Mouse (Mus musculus) limb, embryonic 11.5 days (tissue): ENCODE data around the gene Fancc. TPM values are rescaled to one million over a fixed set of nuclear protein-coding genes. Genes with fewer than 3 reads are reported as not detected.

Experiments
- ATAC-seq: fragments of 200-750 bp; cut with Nextera tagmentation; 2 replicates; pipeline ENCODE4 v1.8.0; 2017; ENCODE audit warnings: low read depth; ENCODE audit not compliant: insufficient number of reproducible peaks, low FRiP score, low TSS enrichment
- DNase-seq: peaks from one replicate; pipeline ENCODE4 v3.0.0-alpha.2; 2015; ENCODE audit warnings: low spot score
- H3K27ac ChIP-seq: fragments of 300-500 bp; sonication (generic); replicated peaks from 2 replicates; pipeline ENCODE4 v1.5.1; 2014; ENCODE audit warnings: low read depth, mild to moderate bottlenecking, low read length
- H3K27me3 ChIP-seq: fragments of 300-500 bp; sonication (generic); 2 replicates; pipeline ENCODE4 v1.6.1; 2014; ENCODE audit warnings: mild to moderate bottlenecking, low read length, mixed read lengths; ENCODE audit not compliant: control insufficient read depth, insufficient read depth
- H3K36me3 ChIP-seq: fragments of 300-500 bp; sonication (generic); 2 replicates; pipeline ENCODE4 v1.6.1; 2014; ENCODE audit warnings: mild to moderate bottlenecking, low read length, moderate library complexity, mixed read lengths; ENCODE audit not compliant: control insufficient read depth, insufficient read depth
- H3K4me1 ChIP-seq: fragments of 300-500 bp; sonication (generic); 2 replicates; pipeline ENCODE4 v1.6.1; 2014; ENCODE audit warnings: low read length, mixed read lengths; ENCODE audit not compliant: control insufficient read depth, insufficient read depth
- H3K4me2 ChIP-seq: fragments of 300-500 bp; sonication (generic); 2 replicates; pipeline ENCODE4 v1.6.1; 2014; ENCODE audit warnings: low read depth, mild to moderate bottlenecking, moderate library complexity; ENCODE audit not compliant: severe bottlenecking
- H3K4me3 ChIP-seq: fragments of 300-500 bp; sonication (generic); 2 replicates; pipeline ENCODE4 v1.5.1; 2014; ENCODE audit warnings: low read depth, low read length
- H3K9ac ChIP-seq: fragments of 300-500 bp; sonication (generic); 2 replicates; pipeline ENCODE4 v1.6.1; 2014; ENCODE audit warnings: mild to moderate bottlenecking, low read length
- H3K9me3 ChIP-seq: fragments of 300-500 bp; sonication (generic); 2 replicates; pipeline ENCODE4 v1.6.1; 2016; ENCODE audit warnings: low read length; ENCODE audit not compliant: control insufficient read depth
- WGBS: fragments of 180-500 bp; shearing (Covaris S2); extraction: QIAGEN DNeasy Blood & Tissue Kit; methylation state at CpG from one replicate; pipeline ENCODE4 v1.1.7; 2014; 5-methylcytosine and 5-hydroxymethylcytosine counted together
- polyA plus RNA-seq: library from polyadenylated mRNA; unstranded; fragments of >200 nt; fragmentation: Nextera tagmentation; extraction: Ambion mirVana; gene quantifications from 2 replicates; pipeline ENCODE4 v1.2.1, GENCODE M21; 2014

Fancc gene
- polyA plus RNA-seq = 24.9 and 25.5 TPM in 2 replicates

DNA sequence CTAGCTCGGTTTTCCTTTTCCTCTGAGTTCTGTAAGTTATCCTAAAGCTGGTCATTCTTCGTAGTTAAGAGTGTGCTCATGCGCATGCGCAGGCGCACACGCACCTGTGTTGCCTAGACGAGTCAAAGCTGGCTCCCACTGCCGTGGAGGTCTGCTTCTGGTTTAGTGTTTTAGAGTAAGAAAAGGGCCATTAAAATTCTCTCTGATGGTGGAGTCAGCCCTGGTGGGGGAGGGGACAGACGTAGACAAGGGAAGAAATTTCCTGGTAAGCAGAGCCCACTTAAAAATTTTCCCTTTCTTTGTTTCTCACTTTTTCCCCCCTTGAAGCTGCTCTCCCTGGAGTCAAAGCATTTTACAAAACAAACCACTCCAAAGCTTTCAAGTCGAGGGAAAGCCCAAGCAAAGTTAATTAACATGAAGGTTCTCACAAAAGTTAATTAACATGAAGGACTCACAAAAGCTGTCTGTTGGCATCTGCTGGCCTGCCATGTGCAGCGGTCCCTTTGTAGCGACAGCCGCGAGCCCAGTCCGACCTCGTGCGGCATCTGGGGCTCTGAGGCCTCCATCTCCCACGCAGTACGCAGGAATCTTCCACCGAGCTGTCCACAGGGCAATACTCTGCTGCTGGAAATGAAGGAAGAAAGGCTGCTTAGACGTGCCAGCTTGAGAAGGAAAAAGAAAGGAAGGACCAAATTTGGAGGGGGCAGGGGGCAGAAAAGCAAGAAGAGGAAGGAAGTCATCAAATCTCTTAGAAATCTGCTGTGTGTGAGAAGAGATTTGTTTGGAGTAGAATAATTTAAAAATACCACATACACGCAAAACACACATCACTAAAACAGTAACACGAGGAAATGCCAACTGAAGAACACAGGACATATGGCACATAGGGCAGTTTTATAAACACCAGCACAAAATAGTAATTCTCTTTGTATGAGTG is at the start of gene Fancc:
Fancc (minus strand) TSS at position 633 of the 937 bp plus-strand sequence.
- Histone ChIP-seq H3K9ac (0 out of 2 replicates have a peak within 1 kb of the TSS, but pooled peaks have one; percentile 5), H3K27me3 (no peaks in the 10 kb centered on the region), H3K36me3 (no peaks in the 10 kb centered on the region), H3K4me1 (0 out of 2 replicates have a peak, but pooled peaks cover 3% of the 10 kb centered on the region), H3K4me2 (peak within 1 kb of the TSS; percentile 15; the same call in 1 of the 2 replicates), H3K9me3 (no peaks in the 10 kb centered on the region), H3K27ac (peak within 1 kb of the TSS; percentile 80), H3K4me3 (no peak within 1 kb of the TSS)
- ATAC-seq (peak; percentile 85), DNase-seq (peak; percentile 88)
- WGBS = 16% methylated on average over 23 of the region's 23 CpGs

DNA sequence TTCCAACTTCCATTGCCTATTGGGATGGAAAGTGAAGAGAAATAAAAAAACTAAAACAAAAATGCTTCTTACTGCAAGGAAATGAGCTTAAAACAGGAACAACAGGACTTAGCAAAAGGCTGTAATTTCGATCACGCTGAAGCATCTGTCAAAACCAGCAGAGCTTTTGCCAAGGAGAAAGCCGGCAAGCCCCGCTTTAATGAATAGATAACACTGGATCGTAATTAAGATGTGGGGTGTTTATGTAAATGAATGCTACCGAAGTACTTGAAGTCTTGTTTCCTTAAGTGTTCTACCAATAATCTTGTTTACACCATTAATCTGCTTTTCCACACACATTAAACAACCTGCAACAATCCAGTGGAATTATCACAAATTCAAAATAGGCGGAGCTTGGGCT is 48.2 kb upstream of the Fancc start:
- peaks cover 7% of the 10 kb centered on the region for H3K36me3 ChIP-seq
- peaks cover 33% of the 10 kb centered on the region for H3K4me1 ChIP-seq
- no peak overlapping the region for H3K9ac ChIP-seq
- H3K4me2 ChIP-seq = no peak overlapping the region
- no peak overlapping the region for H3K4me3 ChIP-seq
- no peak overlapping the region for H3K27ac ChIP-seq
- H3K9me3 ChIP-seq = no peaks in the 10 kb centered on the region
- no peak for ATAC-seq
- WGBS = 88% methylated on average over 7 of the region's 7 CpGs
- DNase-seq = no peak
- H3K27me3 ChIP-seq = no peaks in the 10 kb centered on the region

DNA sequence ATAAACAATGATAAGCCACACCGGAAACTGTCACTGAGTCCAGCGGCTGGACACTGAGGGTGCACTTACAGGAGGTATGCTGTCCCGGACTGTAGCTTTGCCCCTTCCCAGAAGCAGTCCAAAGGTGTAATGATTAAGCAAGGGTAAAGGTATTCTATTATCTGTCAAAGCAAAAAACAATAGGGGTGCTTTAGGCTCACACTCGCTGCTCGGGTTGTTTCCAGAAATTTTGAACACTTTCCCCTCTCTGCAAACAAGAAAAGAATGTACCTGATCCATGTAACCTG is 47.8 kb upstream of the Fancc start:
- no peak overlapping the region for H3K4me3 ChIP-seq
- no peak for DNase-seq
- H3K9ac ChIP-seq = no peak overlapping the region
- 86% methylated on average over 5 of the region's 5 CpGs for WGBS
- no peaks in the 10 kb centered on the region for H3K27me3 ChIP-seq
- no peaks in the 10 kb centered on the region for H3K9me3 ChIP-seq
- H3K36me3 ChIP-seq = peaks cover 7% of the 10 kb centered on the region
- peaks cover 33% of the 10 kb centered on the region for H3K4me1 ChIP-seq
- no peak for ATAC-seq
- H3K4me2 ChIP-seq = no peak overlapping the region
- H3K27ac ChIP-seq = no peak overlapping the region

DNA sequence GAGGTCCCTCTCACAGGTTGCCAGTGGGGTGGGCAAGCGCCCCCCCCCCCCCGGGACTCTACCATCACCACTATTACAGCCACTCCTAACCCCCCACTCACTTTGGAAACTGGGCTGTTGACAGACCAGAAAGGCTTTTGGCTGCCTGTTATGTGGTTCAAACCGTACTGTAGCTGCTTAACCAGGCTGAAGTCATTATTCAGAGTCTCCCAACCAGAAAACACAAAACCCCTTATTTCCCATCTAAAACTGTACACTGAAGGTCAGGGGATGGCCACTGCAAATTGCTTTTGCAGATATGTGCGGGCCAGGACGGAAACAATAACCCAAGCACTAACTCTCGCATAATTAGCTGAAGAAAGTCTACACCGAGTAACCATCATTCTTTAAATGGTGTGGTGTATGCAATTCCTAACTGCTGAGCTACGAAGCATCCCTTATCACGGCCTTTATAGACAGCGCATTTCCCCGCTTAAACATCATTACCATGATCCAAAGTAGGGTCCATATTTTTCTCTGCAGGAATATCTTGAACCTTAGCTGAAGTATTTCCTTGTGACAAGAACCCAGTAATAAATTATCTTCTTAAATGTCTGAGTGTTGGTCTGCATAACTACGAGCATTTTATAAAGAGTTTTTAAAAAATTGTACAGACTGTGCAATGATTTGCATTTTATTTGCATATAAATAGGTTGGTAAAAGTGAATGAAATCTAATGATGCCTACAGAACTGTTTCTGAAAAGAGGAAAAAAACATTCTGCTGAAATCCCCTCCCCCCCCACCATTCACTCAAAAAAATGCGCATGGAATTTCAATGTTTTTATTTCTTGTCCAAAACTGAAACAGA is 47.3 kb upstream of the Fancc start:
- DNase-seq (no peak), ATAC-seq (no peak)
- peaks cover 13% of the 10 kb centered on the region for H3K36me3 ChIP-seq
- H3K9me3 ChIP-seq = no peaks in the 10 kb centered on the region
- no peak overlapping the region for H3K4me3 ChIP-seq
- peaks cover 31% of the 10 kb centered on the region for H3K4me1 ChIP-seq
- no peak overlapping the region for H3K27ac ChIP-seq
- H3K9ac ChIP-seq = no peak overlapping the region
- H3K27me3 ChIP-seq = no peaks in the 10 kb centered on the region
- H3K4me2 ChIP-seq = no peak overlapping the region
- WGBS = 80% methylated on average over 13 of the region's 13 CpGs

DNA sequence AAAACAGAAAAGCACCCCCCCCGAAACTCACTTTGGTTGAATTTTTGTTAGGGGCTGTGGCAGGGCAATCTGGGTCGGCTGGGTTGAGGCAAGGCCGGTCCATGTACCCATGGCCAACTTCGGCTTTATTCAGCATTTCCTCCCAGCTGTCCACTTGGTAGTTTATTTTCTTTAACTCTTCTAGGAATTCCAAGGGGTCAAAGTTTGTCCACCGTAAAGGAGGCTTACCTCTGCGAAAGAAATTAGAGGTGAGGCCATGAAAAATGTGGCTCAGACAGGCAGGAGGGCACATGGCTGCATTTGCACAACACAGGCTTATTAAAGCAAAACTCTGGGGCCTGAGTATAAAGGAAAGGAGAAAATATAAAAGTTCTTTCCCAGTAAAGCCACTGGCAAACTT is 46.4 kb upstream of the Fancc start:
- no peak for ATAC-seq
- Histone ChIP-seq H3K4me1 (peaks cover 33% of the 10 kb centered on the region), H3K4me3 (no peak overlapping the region)

DNA sequence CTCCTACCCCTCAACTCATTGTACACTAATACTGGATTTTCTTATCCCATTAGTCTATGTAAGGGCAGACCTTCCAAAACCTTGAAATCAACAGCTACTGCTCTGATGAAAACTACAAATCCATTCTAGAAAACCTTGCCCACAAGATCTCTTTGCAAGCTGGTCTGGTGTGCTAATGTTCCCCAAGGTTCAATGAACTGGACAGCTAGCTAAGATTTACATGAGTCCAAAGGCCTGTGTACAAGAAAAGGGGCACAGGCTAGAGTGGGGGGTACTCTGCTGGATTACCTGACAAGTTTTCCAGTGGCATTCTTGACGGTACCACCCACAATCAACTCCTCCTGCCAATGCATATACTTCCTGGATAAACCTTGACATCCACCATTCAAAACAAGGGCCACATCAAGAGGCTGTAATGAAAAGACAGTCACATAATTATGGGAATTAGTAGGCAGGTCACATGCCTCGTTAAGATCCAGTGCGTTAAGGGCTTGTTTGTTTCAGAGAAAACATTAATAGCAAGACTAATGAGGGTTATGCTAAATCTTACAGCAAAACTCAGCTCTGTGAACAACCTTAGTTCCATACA is 45.8 kb upstream of the Fancc start:
- H3K27ac ChIP-seq = no peak overlapping the region

More for the DNA sequence above, 46.4 kb upstream of the Fancc start:
- no peak for DNase-seq
- peaks cover 21% of the 10 kb centered on the region for H3K36me3 ChIP-seq
- H3K27ac ChIP-seq = no peak overlapping the region
- no peaks in the 10 kb centered on the region for H3K9me3 ChIP-seq
- 45% methylated on average over 6 of the region's 6 CpGs for WGBS
- no peak overlapping the region for H3K4me2 ChIP-seq
- H3K9ac ChIP-seq = no peak overlapping the region
- H3K27me3 ChIP-seq = no peaks in the 10 kb centered on the region

DNA sequence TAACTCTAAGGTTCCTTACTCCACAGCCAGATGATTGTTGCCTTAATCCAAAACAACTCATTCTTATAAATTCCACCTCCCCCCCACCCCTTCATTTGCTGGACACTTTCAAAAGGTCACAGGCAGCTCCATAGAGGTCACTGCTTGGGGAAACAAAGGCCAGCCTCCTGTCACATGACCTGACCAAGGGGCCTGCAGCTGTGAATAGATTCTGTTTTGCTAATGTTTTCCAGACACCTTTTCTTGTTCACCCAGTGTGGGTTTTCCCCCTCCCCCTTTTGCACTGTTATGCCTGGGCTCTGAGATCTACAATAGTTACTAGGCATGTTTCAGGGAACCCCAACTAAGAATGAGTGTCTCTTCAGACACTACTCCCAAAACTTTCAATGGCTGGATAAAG is 44.4 kb upstream of the Fancc start:
- DNase-seq (peak; percentile 31), ATAC-seq (0 out of 2 replicates have a peak, but pooled peaks have one; percentile 49)
- Histone ChIP-seq H3K9ac (no peak overlapping the region), H3K4me1 (peaks cover 36% of the 10 kb centered on the region), H3K4me2 (no peak overlapping the region), H3K9me3 (no peaks in the 10 kb centered on the region), H3K27me3 (no peaks in the 10 kb centered on the region), H3K27ac (no peak overlapping the region), H3K4me3 (no peak overlapping the region), H3K36me3 (peaks cover 22% of the 10 kb centered on the region)

More for the DNA sequence above, 45.8 kb upstream of the Fancc start:
- no peak overlapping the region for H3K4me2 ChIP-seq
- H3K36me3 ChIP-seq = peaks cover 24% of the 10 kb centered on the region
- H3K9ac ChIP-seq = no peak overlapping the region
- H3K27me3 ChIP-seq = no peaks in the 10 kb centered on the region
- no peak overlapping the region for H3K4me3 ChIP-seq
- peaks cover 33% of the 10 kb centered on the region for H3K4me1 ChIP-seq
- 69% methylated on average over 3 of the region's 3 CpGs for WGBS
- ATAC-seq = no peak
- no peak for DNase-seq
- no peaks in the 10 kb centered on the region for H3K9me3 ChIP-seq

DNA sequence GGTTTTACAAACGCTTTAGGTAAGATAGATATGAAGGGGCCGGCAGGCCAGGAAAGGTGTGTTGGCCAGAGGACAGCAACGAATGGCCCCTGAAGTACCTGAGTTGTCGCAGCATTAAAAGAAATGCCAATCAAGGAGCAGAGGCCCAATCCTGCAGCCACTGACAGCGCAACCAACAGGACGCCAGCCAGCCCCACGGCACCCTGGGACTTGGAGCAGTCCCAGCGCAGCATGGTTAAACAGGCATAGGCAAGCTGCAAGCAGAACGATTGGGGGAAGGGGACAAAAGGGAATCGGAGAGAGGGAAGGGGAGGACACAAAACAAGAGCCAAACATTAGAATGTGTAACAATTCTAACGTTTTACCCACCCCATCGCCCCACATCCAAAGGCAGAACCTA is 43.5 kb upstream of the Fancc start:
- H3K4me2 ChIP-seq = no peak overlapping the region
- no peak overlapping the region for H3K27ac ChIP-seq
- H3K4me1 ChIP-seq = peaks cover 40% of the 10 kb centered on the region
- DNase-seq (no peak), ATAC-seq (no peak)
- no peak overlapping the region for H3K9ac ChIP-seq
- WGBS = 91% methylated on average over 12 of the region's 12 CpGs
- H3K36me3 ChIP-seq = peaks cover 26% of the 10 kb centered on the region
- H3K9me3 ChIP-seq = no peaks in the 10 kb centered on the region
- H3K4me3 ChIP-seq = no peak overlapping the region
- no peaks in the 10 kb centered on the region for H3K27me3 ChIP-seq
